Mouse (Mus musculus): ENCODE results near the gene Tspan14.

- TF ChIP-seq POLR2A (IDR thresholded peaks at IDR 0.05; ENCODE audit: borderline replicate concordance, extremely low read depth, low read depth, low read length), result no peak
- no peak for TF ChIP-seq CTCF (IDR thresholded peaks at IDR 0.05; ENCODE audit: insufficient read depth, low read length)
Observed at GRCm38 (mm10) chr14:40902307-40903055, 64.1 kb downstream of the Tspan14 start.

Data from lung, adult 2 months (tissue).